In genomic region chr16:8638131-8638530, GRCm38 (mm10) we compare ENCODE assay signal across 9 mouse cellular contexts. TPM values are rescaled to one million over a fixed set of nuclear protein-coding genes. Genes with fewer than 3 reads are reported as not detected.
A peak's percentile ranks its signal among the peaks of the same experiment; 100 is the strongest.
DNase-seq lines count a peak whose midpoint lies in the region; ATAC-seq lines count a peak whose summit lies in the region.
"Had no signal": no experiment of that assay in that cellular context is flagged by ENCODE, and none has a peak within 500 bp of the region (broad histone marks: within the 10 kb centered on the region; RNA-seq: fewer than 3 reads in every experiment).

No protein-coding gene starts in this region.

- H3K4me1 ChIP-seq in kidney, embryonic 15.5 days: peaks cover 23% of the 10 kb centered on the region
- H3K4me1 ChIP-seq in hindbrain, embryonic 13.5 days (replicated peaks): peaks cover 28% of the 10 kb centered on the region
- H3K4me1 ChIP-seq in midbrain, embryonic 14.5 days (ENCODE audit: control insufficient read depth, insufficient read depth, low read length): peaks cover 14% of the 10 kb centered on the region

- no peaks in the 10 kb centered on the region for H3K9me3 ChIP-seq in kidney, embryonic 15.5 days (replicated peaks)
- no peaks in the 10 kb centered on the region for H3K9me3 ChIP-seq in hindbrain, embryonic 13.5 days
- H3K9me3 ChIP-seq in midbrain, embryonic 14.5 days (ENCODE audit: control insufficient read depth, low read length): no peaks in the 10 kb centered on the region

- H3K27ac ChIP-seq in kidney, embryonic 15.5 days: peak overlapping the region; percentile 93
- no peak overlapping the region; the same call in 1 of the 2 replicates for H3K27ac ChIP-seq in hindbrain, embryonic 13.5 days
- peak overlapping the region; percentile 78 for H3K27ac ChIP-seq in midbrain, embryonic 14.5 days (replicated peaks; ENCODE audit: low read depth, low read length)

- no peak for ATAC-seq in kidney, embryonic 15.5 days (replicated peaks; ENCODE audit: low FRiP score)
- 0 out of 2 replicates have a peak, but pooled peaks have one; percentile 5 for ATAC-seq in common myeloid progenitor, adult 5-6 weeks (replicated peaks; ENCODE audit: low read depth, poor library complexity, severe bottlenecking)
- ATAC-seq in hindbrain, embryonic 13.5 days (ENCODE audit: low FRiP score): no peak; the same call in 1 of the 2 replicates
- no peak for ATAC-seq in midbrain, embryonic 14.5 days (ENCODE audit: low FRiP score, low TSS enrichment)

- no peaks in the 10 kb centered on the region for H3K27me3 ChIP-seq in kidney, embryonic 15.5 days
- no peaks in the 10 kb centered on the region for H3K27me3 ChIP-seq in hindbrain, embryonic 13.5 days
- H3K27me3 ChIP-seq in midbrain, embryonic 14.5 days (ENCODE audit: control insufficient read depth, insufficient read depth, low read length): no peaks in the 10 kb centered on the region

- peaks cover 38% of the 10 kb centered on the region for H3K36me3 ChIP-seq in kidney, embryonic 15.5 days
- H3K36me3 ChIP-seq in hindbrain, embryonic 13.5 days: peaks cover 41% of the 10 kb centered on the region
- peaks cover 38% of the 10 kb centered on the region for H3K36me3 ChIP-seq in midbrain, embryonic 14.5 days (ENCODE audit: control insufficient read depth, insufficient read depth, low read length)

- H3K4me2 ChIP-seq in kidney, embryonic 15.5 days: peak overlapping the region; percentile 87
- H3K4me2 ChIP-seq in hindbrain, embryonic 13.5 days: peak overlapping the region; percentile 94
- peak overlapping the region; percentile 94 for H3K4me2 ChIP-seq in midbrain, embryonic 14.5 days (ENCODE audit: low read length)

- H3K4me3 ChIP-seq in kidney, embryonic 15.5 days (replicated peaks): peak overlapping the region; percentile 73
- H3K4me3 ChIP-seq in hindbrain, embryonic 13.5 days: peak overlapping the region; percentile 85
- peak overlapping the region; percentile 80 for H3K4me3 ChIP-seq in midbrain, embryonic 14.5 days (replicated peaks; ENCODE audit: low read depth, low read length)

- H3K9ac ChIP-seq in kidney, embryonic 15.5 days: peak overlapping the region; percentile 87
- peak overlapping the region; percentile 79 for H3K9ac ChIP-seq in hindbrain, embryonic 13.5 days
- H3K9ac ChIP-seq in midbrain, embryonic 14.5 days (replicated peaks; ENCODE audit: low read length): peak overlapping the region; percentile 62

- 45% methylated on average over 7 of the region's 7 CpGs for WGBS in kidney, embryonic 15.5 days
- WGBS in hindbrain, embryonic 13.5 days: 52% methylated on average over 7 of the region's 7 CpGs
- WGBS in midbrain, embryonic 14.5 days: 47% methylated on average over 7 of the region's 7 CpGs

- no peak for DNase-seq in kidney, postnatal 4 days
- DNase-seq in midbrain, embryonic 14.5 days: no peak
- DNase-seq in left cerebral cortex, adult 11 months (ENCODE audit: low spot score): no peak
- DNase-seq in urinary bladder, postnatal 14 days (ENCODE audit: low spot score): no peak
- no peak for DNase-seq in gastrocnemius, adult 8-10 months (ENCODE audit: low spot score in 2 of 2)

RNA-seq across cellular contexts. Expression of gene Tmem186, which starts 0.6 kb away (rescaled TPM):
- 19.8 and 20.9 TPM in 2 replicates for polyA plus RNA-seq in kidney, embryonic 15.5 days (2015; fragmentation: Nextera tagmentation; extraction: Ambion mirVana)
- 19.9 and 20.4 TPM in 2 replicates for total RNA-seq in common myeloid progenitor, adult 5-6 weeks (2017)
- 22.0 and 22.2 TPM in 2 replicates for polyA plus RNA-seq in hindbrain, embryonic 13.5 days (2015; fragmentation: Nextera tagmentation; extraction: Ambion mirVana)
- 16.1 and 17.2 TPM in 2 replicates for polyA plus RNA-seq in midbrain, embryonic 14.5 days (2014; fragmentation: Nextera tagmentation; extraction: Ambion mirVana)
- 10 to 100 TPM; 13.1 to 15.3 (median 14.2) TPM for total RNA-seq in gastrocnemius, adult 8-10 months (2022)

RNA-seq across cellular contexts. Expression of gene Pmm2, which starts 0.7 kb away (rescaled TPM):
- polyA plus RNA-seq in kidney, embryonic 15.5 days (2015; fragmentation: Nextera tagmentation; extraction: Ambion mirVana): 54.1 and 56.4 TPM in 2 replicates
- total RNA-seq in common myeloid progenitor, adult 5-6 weeks (2017): 42.3 and 48.4 TPM in 2 replicates
- polyA plus RNA-seq in hindbrain, embryonic 13.5 days (2015; fragmentation: Nextera tagmentation; extraction: Ambion mirVana): 48.3 and 49.3 TPM in 2 replicates
- 36.3 and 41.5 TPM in 2 replicates for polyA plus RNA-seq in midbrain, embryonic 14.5 days (2014; fragmentation: Nextera tagmentation; extraction: Ambion mirVana)
- total RNA-seq in gastrocnemius, adult 8-10 months (2022): 10 to 100 TPM; 13.1 to 21.2 (median 16.5) TPM

RNA-seq across cellular contexts. Expression of gene Carhsp1, which starts 33.8 kb away (rescaled TPM):
- polyA plus RNA-seq in kidney, embryonic 15.5 days (2015; fragmentation: Nextera tagmentation; extraction: Ambion mirVana): 76.8 and 80.8 TPM in 2 replicates
- 9.1 and 9.8 TPM in 2 replicates for total RNA-seq in common myeloid progenitor, adult 5-6 weeks (2017)
- polyA plus RNA-seq in hindbrain, embryonic 13.5 days (2015; fragmentation: Nextera tagmentation; extraction: Ambion mirVana): 242 and 243 TPM in 2 replicates
- 76.4 and 149 TPM in 2 replicates for polyA plus RNA-seq in midbrain, embryonic 14.5 days (2014; fragmentation: Nextera tagmentation; extraction: Ambion mirVana)
- 1 to 10 TPM; 3.9 to 5.7 (median 5.3) TPM for total RNA-seq in gastrocnemius, adult 8-10 months (2022)

RNA-seq across cellular contexts. Expression of gene Gm5767, which starts 42.4 kb away (rescaled TPM):
- polyA plus RNA-seq in kidney, embryonic 15.5 days (2015; fragmentation: Nextera tagmentation; extraction: Ambion mirVana): not detected in 2 replicates
- not detected in 2 replicates for total RNA-seq in common myeloid progenitor, adult 5-6 weeks (2017)
- polyA plus RNA-seq in hindbrain, embryonic 13.5 days (2015; fragmentation: Nextera tagmentation; extraction: Ambion mirVana): not detected in 2 replicates
- not detected in 2 replicates for polyA plus RNA-seq in midbrain, embryonic 14.5 days (2014; fragmentation: Nextera tagmentation; extraction: Ambion mirVana)
- not detected for total RNA-seq in gastrocnemius, adult 8-10 months (2022)
- total RNA-seq: hematopoietic stem cell, adult 5-6 weeks had no signal
